Mouse (Mus musculus): Measurements from ENCODE around the gene Ctnnb1. TPM values are rescaled to one million over a fixed set of nuclear protein-coding genes. Genes with fewer than 3 reads are reported as not detected.

Ctnnb1 gene
- polyA plus RNA-seq, 1 experiment from 2014 or later = 103 TPM

- Histone ChIP-seq H3K9me3 (replicated peaks) (no peaks in the 10 kb centered on the region), H3K4me2 (no peak overlapping the region), H3K36me3 (no peaks in the 10 kb centered on the region), H3K9ac (no peak overlapping the region), H3K4me1 (replicated peaks) (peaks cover 6% of the 10 kb centered on the region; the same call in 1 of the 2 replicates), H3K27me3 (no peaks in the 10 kb centered on the region), H3K27ac (no peak overlapping the region), H3K4me3 (replicated peaks) (no peak overlapping the region)
- no peak for ATAC-seq (ENCODE audit: low read depth)
- no peak for DNase-seq
- WGBS (ENCODE audit: insufficient replicate concordance) = 61% methylated on average over 15 of the region's 15 CpGs
Measured at GRCm38 (mm10) chr9:121001681-121002540, 72.9 kb downstream of the Ctnnb1 start.

- DNase-seq (no peak), ATAC-seq (ENCODE audit: low read depth) (no peak)
- Histone ChIP-seq H3K9ac (no peak overlapping the region), H3K27ac (no peak overlapping the region), H3K27me3 (no peaks in the 10 kb centered on the region), H3K4me2 (no peak overlapping the region), H3K36me3 (no peaks in the 10 kb centered on the region), H3K9me3 (replicated peaks) (no peaks in the 10 kb centered on the region), H3K4me3 (replicated peaks) (no peak overlapping the region), H3K4me1 (replicated peaks) (peaks cover 8% of the 10 kb centered on the region; the same call in 1 of the 2 replicates)
- 61% methylated on average over 7 of the region's 7 CpGs for WGBS (ENCODE audit: insufficient replicate concordance)
Measured at GRCm38 (mm10) chr9:121005961-121006360, 76.9 kb downstream of the Ctnnb1 start.

Small RNA genes within 50 kb of the gene (microRNA-seq; reads per million reads assigned to microRNA genes)
- gene Mir7090 = not detected

All from liver, embryonic 13.5 days (tissue).